Mouse (Mus musculus): Measurements from ENCODE around the gene Gstk1.

GRCm38 (mm10) chr6:42260430-42260829 is 14.7 kb downstream of the Gstk1 start:
- TF ChIP-seq CTCF (IDR thresholded peaks at IDR 0.05; ENCODE audit: control insufficient read depth, insufficient read depth, low read length) (no peak), POLR2A (IDR thresholded peaks at IDR 0.05; ENCODE audit: borderline replicate concordance, control insufficient read depth, low read depth, low read length) (no peak)

All from bone marrow, adult 2 months (tissue).